Mouse (Mus musculus) kidney, adult 2 months (tissue): ENCODE measurements at regions not wholly inside any gene's neighbourhood (a gene's known extent, or its start where the extent isn't known, plus 50 kb on each side); places are given as distances from the start of the nearest gene placed in this dataset.

ENCODE experiments used
- CTCF ChIP-seq: fragments of 200-500 bp; conservative IDR thresholded peaks from 2 replicates; pipeline ENCODE4 v1.5.1; 2011; ENCODE audit warnings: low read depth, mild to moderate bottlenecking, control low read depth, low read length, moderate library complexity, mixed read lengths; ENCODE audit not compliant: insufficient read depth, insufficient read length
- POLR2A ChIP-seq: fragments of 200-500 bp; IDR thresholded peaks from one replicate; pipeline ENCODE4 v1.6.1; 2011; ENCODE audit warnings: low read depth, low read length, control low read depth

- TF ChIP-seq POLR2A (no peak), CTCF (no peak)
Observed at GRCm38 (mm10) chr3:41426946-41427345, 128.6 kb upstream of the Jade1 start.
